Mouse (Mus musculus): ENCODE measurements around the gene Cst7.

Gene Cst7

DNA sequence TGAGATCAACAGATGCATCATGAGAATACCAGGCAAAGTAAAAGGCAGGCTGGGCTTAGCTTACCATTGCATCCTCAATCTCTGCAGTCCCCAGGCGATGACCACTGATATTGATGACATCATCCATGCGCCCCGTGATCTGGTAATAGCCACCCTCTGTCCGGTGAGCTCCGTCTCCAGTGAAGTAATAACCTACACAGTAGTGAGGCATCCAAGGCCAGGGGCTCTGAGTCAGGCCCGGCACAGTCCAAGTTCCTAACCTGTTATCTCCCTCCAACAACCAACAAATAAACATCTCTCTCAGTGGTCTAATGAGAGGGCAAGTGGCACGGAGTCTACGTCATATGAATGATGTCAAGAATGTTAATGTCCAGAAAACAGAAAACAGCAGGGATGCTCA is 54.7 kb downstream of the Cst7 start:
- no peak for DNase-seq (ENCODE audit: low spot score in 2 of 2)

DNA sequence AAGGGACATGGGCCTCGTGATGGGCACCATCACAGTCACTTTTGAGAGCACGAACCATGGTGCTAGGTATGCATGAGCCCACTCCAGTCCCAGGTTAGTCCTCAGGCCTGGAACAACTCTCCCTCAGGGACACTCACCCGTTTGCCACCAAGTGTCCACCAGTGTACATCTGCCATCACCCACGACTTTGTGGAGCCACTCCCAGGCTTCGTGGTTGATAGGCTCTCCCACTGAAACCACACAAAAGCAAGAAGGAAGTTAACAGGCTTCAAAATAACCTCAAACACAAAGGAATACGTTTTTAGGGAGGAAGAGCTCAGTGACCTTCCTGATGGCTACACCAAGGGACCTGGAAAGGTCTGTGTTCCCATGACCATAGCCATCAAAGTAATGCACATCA is 56.9 kb downstream of the Cst7 start:
- no peak for DNase-seq (ENCODE audit: low spot score in 2 of 2)

Data from right cerebral cortex, postnatal 10 days (tissue).